Mouse (Mus musculus): ENCODE measurements around the gene Olfr49.
"Not testable (repeated sequence)": the region's sequence is repeated elsewhere in the genome, so short reads cannot be mapped to it uniquely, and the experiment has no call there.

Gene Olfr49

DNA sequence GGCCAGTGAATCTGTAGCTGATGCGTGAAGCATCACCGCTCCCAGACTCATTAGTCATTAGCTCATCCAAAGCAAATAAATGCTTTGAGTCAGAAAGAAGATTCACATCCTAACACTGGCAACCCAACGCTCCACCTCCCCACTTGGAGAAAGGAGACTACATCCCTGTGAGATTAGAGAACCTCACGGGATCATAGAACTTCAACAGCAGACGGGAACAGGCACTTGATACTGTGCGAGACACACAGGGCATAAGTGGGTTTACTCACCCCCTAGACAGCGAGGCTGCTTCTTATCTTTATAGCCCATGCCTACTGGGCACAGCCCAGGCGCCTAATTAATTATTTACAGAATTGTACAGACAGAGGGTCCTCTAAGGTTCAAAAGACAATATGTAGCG lies 52.6 kb downstream of the Olfr49 start:
- no peak for DNase-seq (ENCODE audit: extremely low spot score, low read depth, low spot score)

DNA sequence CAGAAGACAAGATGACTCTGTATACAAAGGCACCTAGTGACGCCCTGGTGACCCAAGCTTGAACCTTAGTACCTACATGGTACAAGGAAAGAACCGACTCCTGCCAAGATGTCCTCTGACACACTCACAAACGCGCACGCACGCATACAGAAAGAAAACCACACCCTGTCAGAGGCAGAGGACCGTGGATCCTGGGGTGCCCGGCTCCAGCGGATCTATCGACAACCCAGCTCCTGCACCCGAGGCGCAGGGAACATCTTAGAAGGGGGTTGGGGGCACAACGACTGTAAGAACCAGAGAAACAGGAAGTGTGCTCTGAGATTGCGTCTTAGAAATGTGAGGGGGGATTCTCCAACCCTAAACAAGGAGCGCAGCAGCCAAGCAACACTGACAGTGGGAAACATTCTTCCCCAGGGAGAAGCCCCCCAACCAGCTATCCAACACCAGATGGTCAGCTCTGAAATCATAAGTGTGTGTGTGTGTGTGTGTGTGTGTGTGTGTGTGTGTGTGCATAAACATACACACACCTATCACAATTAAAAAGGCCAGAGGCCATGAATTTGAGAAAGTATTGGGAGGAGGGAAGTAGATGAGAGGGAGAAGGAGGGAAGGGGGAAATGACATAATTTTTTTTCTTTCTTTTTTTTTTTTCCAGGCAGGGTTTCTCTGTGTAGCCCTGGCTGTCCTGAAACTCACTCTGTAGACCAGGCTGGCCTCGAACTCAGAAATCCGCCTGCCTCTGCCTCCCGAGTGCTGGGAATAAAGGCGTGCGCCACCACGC lies 53.4 kb downstream of the Olfr49 start:
- no peak for DNase-seq (ENCODE audit: extremely low spot score, low read depth, low spot score)

DNA sequence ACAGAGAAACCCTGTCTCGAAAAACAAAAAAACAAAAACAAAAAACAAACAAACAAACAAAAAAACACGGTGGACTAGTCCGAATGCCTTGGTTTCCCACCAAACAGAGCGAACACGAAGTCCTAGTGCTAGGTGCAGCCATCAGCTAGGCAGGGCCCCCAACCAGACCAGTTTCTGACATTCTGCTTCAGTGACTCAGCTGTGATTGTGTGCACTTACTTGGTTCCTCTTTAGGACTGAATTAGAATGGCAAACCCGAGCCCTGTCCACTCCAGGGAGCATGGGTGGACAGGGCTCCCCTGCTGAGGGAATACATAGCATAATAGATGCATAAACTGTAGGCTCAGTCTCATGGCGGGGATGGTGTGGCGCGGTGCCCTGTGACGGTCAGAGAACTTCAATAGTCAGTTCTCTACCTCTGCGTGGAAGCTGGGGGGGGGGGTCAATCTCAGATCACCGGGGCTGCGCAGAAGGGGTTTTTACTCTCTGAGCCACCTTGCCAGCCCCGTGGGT lies 54.0 kb downstream of the Olfr49 start:
- no peak for DNase-seq (ENCODE audit: extremely low spot score, low read depth, low spot score)

DNA sequence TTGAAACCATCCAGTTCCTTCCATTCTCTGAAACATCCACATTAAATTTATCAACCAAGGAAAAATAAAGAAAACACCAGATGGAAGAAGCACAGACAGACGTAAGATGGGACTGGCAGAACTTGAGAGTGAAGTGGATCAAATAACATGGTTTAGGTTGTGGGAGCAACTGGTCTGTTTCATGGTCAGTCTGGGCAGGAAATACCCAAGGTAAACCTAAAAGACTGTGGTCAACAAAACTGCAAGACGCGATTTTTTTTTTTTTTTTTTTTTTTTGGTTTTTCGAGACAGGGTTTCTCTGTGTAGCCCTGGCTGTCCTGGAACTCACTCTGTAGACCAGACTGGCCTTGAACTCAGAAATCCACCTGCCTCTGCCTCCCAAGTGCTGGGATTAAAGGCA lies 54.9 kb downstream of the Olfr49 start:
- not testable (repeated sequence) for DNase-seq (ENCODE audit: extremely low spot score, low read depth, low spot score)

DNA sequence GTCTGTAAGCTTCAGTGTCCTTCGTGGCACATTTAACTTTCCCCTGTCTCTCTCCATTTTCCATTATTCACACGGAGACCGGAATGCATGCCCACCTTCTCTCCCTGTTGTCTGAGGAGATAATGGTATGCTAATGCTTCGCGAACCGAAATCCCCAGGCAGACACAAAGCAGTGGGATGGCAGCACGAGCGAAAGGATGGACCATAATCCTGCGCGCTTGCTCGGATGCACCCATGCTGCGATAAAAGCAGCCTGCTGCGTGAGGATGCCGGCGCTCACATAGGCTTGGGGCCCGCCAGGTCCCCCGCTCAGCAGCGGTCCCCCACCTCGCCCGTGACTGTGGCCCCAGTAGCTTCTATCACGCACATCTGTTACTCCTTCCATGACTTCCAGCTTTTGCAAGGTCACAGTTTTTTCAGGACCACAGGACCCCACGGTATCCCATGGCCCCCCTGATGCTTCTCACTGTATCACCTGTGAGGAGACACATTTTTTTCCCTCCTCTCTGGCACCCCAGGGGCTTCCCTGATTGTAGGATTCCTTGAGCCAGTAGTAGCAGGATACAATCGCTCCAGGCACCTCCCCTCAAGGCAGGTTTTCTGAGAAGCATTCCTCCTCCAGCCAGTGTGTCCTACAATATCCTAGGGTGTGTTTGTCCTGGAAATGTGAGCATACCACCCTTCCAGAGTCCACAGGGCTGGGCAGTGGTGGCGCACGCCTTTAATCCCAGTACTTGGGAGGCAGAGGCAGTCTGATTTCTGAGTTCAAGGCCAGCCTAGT lies 55.6 kb downstream of the Olfr49 start:
- no peak for DNase-seq (ENCODE audit: extremely low spot score, low read depth, low spot score)

DNA sequence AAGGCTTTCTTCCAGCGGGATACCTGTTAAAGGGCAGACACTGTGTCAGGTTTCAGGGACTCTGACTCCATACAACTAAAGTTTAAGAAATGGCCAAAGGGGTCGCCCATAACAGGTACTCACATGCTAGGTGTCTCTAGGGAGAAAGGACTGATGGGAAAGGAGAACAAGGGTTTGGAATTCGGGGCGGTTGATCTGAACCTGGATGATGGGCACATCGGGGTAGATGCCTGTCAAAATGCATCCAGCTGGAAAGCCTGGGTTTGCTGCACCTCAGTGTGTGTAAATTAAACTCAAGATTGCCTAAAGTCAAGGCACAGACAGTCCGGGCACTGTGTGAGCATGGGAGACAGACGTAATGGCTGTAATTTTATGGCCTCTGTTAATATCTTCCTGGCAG lies 56.2 kb downstream of the Olfr49 start:
- no peak for DNase-seq (ENCODE audit: extremely low spot score, low read depth, low spot score)

Data from hindlimb bud, embryonic 11.5 days (tissue).